Mouse (Mus musculus) bone marrow macrophage, adult 2 months (primary cell): ENCODE results near the gene Atad3a. TPM values are rescaled to one million over a fixed set of nuclear protein-coding genes. Genes with fewer than 3 reads are reported as not detected.
"Not testable (repeated sequence)": the region's sequence is repeated elsewhere in the genome, so short reads cannot be mapped to it uniquely, and the experiment has no call there.

Experiments
- H3K27ac ChIP-seq: 2 replicates; pipeline ENCODE4 v1.5.1; 2012; ENCODE audit warnings: low read depth, low read length; ENCODE audit not compliant: insufficient read depth
- H3K4me1 ChIP-seq: 2 replicates; pipeline ENCODE4 v1.6.1; 2012; ENCODE audit warnings: low read length; ENCODE audit not compliant: control insufficient read depth, insufficient read depth
- H3K4me3 ChIP-seq: 2 replicates; pipeline ENCODE4 v1.5.1; 2012; ENCODE audit warnings: mild to moderate bottlenecking, low read length, moderate library complexity; ENCODE audit not compliant: insufficient read depth
- CTCF ChIP-seq: IDR thresholded peaks from 2 replicates; pipeline ENCODE4 v1.5.1; 2012; ENCODE audit warnings: low read depth, mild to moderate bottlenecking, low read length, moderate library complexity
- POLR2A ChIP-seq: IDR thresholded peaks from 2 replicates; pipeline ENCODE4 v1.6.1; 2012; ENCODE audit warnings: mild to moderate bottlenecking, low read depth, low read length, borderline replicate concordance
- polyA plus RNA-seq: library from polyadenylated mRNA; stranded (reverse); fragments of >200 nt; gene quantifications from 2 replicates; pipeline ENCODE4 v1.2.4, GENCODE M21; 2012; ENCODE audit not compliant: missing spikeins, insufficient read depth, insufficient read length

The Atad3a gene
- polyA plus RNA-seq, 1 experiment, result 19.1 TPM

DNA sequence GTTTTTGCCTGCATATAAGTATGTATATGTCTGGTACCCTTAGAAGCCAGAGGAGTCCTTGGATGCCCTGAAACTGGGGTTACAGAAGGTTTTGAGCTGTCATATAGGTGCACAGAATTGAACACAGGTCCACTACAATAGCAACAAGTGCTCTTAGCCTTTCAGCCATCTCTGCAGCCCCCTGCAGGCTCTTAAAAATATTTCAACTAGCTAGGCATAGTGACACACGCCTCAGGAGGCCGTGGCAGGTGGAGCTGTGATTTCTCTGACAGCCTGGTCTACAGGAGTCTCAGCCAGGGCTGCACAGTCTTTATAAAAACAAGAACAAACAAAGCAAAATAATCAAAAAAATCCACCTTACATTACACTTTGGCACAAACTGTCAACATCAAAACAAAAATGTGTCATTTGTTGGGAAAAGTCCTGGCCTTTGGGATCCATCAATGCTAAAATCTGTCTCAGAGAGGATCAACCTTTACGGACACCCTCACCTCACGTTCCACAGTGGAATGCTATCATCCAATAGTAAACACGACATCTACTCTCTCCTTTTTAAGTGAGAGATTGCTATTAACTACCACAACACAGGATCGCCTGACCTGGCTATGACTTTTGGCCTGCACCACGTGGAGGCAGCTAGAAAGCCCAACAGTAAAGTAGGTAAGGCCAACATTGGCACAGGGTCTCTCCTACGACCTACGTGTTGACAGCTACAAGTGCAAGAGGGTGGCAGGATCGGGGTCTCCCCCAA lies 856 bp downstream of the Atad3a start:
- peak overlapping the region; percentile 38 for H3K27ac ChIP-seq
- peaks cover 15% of the 10 kb centered on the region for H3K4me1 ChIP-seq
- TF ChIP-seq CTCF (no peak), POLR2A (no peak)
- H3K4me3 ChIP-seq, result peak overlapping the region; percentile 78

DNA sequence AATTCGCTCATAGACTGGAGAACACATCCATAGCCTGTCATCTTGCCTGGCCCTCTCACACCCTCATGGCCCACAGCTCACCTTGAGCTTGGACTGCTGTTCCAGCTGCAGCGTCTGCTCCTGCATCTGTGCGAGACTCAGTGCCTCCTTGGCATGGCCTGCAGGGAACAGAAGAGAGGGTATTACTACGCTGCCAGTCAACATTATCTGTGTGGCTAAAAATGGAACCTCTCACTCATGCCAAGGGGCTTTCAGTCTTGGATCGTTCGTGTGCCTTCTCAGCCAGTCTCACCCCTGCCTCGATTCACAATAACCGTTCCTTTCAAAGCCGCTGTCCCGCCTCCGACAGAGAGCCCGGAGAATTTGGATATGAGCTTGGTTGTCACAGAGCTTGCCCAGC lies 3.9 kb downstream of the Atad3a start:
- Histone ChIP-seq H3K27ac (no peak overlapping the region), H3K4me1 (peaks cover 10% of the 10 kb centered on the region), H3K4me3 (no peak overlapping the region)
- no peak for TF ChIP-seq CTCF
- TF ChIP-seq POLR2A, result no peak

DNA sequence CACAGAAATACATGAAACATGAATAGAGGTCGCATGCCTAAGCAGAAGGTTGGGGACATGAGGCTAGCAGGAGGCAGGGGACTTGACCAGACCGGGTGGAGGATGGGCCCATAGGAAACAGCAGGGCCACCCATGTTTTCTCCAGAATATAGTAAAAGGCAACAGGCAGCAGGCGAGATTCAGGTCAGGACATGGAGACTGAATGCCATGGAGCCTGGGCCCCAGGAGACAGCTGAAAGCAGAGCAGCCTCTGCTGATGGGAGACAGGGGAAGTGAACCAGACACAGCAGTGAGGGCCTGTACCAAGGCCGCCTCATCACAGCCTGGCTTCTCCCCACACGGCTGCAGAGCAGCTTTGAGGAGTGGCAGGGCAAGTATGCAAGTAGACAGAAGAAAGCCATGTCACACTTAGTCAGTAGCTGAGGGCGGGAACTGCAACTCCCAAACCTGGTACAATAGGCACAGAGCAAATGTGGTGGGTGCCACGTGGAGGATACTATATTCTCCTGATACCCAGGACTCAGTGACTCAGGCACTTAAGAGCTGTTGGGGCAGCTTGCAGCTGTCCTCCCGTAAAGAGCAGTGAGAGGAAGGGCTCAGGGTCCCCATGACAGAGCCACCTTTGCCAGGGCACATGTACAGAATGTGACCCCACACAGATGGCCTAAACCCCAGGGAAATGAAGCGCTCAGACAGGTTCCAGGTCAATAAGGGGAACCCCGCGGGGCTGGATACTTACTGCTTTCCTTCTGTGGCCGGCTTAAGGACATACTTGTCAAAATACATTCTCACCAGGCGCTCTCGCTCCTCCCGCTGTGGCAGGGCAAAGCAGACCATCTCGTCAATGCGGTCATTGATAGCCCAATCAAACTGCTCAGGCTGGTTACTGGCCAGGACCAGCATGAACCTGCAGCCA lies 14.1 kb downstream of the Atad3a start:
- TF ChIP-seq CTCF (no peak), POLR2A (no peak)
- H3K27ac ChIP-seq, result no peak overlapping the region
- no peaks in the 10 kb centered on the region for H3K4me1 ChIP-seq
- H3K4me3 ChIP-seq, result no peak overlapping the region

DNA sequence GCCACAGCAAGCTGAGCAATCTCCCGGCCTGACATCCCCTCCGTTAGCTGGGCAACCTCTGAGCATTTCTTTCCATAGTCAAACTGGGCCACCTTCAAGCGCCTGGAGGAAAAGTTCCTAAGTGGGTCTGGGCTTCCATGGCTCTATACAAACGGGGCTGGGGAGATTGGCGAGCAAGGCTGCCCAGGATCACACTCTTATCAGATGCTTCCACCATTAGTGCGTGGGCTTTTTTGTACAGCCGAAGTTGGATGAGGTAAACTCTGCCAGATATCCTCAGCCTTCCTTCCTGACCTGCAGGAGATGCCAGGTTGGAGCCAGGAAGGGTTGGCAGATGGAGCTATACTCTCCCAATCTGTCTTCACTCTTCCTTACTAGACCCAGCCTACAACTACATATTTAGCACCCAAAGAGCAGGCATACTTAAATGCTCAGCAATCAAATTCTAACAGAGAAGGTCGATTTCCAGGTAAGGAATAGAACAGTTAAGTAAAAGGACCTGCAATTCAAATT lies 14.8 kb downstream of the Atad3a start:
- H3K4me3 ChIP-seq, result no peak overlapping the region
- H3K27ac ChIP-seq, result no peak overlapping the region
- TF ChIP-seq CTCF (no peak), POLR2A (no peak)
- no peaks in the 10 kb centered on the region for H3K4me1 ChIP-seq

DNA sequence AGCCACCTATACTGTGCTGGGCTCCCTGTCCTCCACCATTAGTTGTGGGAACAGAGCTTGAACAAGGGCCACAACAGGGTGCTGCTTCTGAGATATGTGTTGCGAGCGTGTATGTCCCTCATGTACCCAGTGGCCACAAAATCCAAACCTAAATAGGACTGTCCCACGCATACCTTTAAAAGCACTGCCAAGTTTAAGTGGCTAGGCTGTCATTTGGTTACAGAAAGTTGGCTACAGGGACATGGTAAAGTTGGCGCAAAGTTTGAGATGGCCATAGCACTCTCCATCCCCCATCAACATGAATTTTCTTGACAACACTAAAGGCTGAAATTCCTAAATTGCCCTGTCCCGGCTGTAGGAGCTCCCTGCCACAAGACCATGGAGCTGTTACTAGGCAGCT lies 15.8 kb downstream of the Atad3a start:
- no peaks in the 10 kb centered on the region for H3K4me1 ChIP-seq
- TF ChIP-seq POLR2A, result no peak
- TF ChIP-seq CTCF, result no peak
- no peak overlapping the region for H3K27ac ChIP-seq
- H3K4me3 ChIP-seq, result no peak overlapping the region

DNA sequence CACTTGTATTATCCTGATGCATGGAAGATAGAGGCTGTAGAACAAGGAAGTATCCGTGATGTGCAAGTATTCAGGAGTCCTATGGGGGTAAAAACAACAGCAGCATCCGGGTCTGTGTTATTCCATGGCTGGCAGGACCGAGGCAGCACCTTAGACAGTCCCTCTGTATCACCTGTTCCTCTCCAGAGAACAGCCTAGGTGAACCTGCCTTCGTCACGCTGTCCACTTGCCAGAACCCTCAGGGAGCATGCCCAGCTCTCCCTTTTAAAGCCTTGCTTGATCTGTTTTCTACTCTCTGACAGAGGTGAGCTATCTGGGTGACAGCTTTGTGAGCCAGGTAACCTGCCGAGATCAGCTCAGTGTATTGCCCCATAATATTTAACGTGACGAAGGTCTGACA lies 16.4 kb downstream of the Atad3a start:
- Histone ChIP-seq H3K4me3 (no peak overlapping the region), H3K4me1 (no peaks in the 10 kb centered on the region), H3K27ac (no peak overlapping the region)
- no peak for TF ChIP-seq POLR2A
- TF ChIP-seq CTCF, result no peak

DNA sequence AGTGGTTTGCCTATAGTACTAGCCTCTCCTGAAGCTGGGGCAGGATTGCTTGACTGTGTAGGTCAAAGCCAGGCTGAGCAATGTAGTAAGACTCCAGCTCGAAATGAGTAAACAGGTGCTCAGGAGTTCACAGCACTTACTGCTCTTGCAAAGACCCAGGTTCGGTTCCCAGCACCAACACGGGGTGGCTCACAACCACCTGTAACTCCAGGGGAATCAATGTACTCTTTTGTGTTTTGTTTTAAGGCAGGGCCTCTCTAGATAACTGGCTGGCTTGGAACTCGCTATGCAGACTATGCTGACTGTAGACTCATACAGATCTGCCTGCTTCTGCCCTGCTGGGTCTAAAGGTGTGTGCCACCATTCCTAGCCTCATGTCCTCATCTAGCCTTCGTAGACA lies 18.2 kb downstream of the Atad3a start:
- H3K4me1 ChIP-seq, result no peaks in the 10 kb centered on the region
- no peak overlapping the region for H3K27ac ChIP-seq
- no peak for TF ChIP-seq POLR2A
- no peak for TF ChIP-seq CTCF
- H3K4me3 ChIP-seq, result no peak overlapping the region

DNA sequence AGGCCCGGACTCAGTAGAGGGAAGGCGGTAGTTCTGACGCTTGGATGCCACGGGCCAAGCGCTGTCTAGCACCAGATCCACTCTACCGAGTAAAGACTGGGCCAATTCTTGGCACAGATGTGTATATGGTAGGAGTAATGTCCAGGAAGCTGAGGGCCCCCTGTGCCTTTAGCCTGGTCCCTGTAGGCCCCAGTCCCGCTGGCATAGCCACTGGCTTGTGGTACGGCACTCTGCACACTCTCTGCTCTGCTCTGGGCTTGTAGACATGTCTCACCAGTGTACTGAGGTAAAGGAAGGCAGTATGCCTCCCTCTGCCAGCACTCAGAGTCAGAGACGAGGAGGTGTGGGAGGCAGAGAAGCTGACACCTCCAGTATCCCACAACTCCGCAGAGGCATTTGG lies 20.2 kb downstream of the Atad3a start:
- H3K27ac ChIP-seq, H3K4me1 ChIP-seq, H3K4me3 ChIP-seq: not testable (repeated sequence)

DNA sequence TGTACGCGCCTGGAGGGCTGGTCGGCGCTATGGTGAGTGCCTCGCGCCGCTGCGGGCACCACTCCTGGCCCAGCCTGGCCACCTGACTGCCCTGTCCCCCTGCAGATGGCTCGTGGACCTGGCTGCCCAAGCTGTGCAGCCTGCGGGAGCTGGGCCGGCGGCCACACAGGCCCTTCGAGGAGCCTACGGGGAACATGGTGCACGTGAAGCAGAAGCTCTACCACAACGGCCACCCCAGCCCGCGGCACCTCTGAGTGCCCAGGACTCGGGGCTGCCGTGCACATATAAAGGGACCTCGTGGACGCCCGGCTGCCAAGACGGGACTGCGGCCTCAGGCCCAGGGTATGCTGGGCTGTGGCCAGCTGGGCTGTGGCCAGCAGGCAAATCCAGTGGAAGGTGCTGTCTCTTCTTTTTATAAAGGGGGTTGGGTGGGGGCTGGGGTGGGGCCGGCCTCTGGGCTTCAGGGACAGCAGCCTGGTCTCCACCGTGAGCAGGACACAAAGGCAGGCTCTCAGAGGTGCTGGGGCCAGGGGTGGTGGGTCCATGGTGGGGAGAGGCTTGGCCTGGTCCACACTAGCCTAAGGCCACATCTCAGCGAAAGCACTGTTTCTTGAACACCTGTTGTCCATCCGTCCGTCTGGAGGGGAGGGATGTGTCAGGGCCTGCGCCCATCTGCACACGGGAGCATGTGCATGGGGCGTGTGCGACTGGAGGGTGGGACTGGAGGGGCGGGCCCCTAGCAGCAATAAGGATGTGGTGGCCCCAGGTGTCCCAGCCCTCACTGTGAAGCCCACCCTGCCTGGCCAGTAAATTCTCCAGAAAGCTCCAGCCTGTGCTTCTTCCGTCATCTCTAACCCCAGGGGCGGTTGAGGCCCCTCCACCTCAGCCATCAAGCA lies 20.9 kb downstream of the Atad3a start:
- no peak overlapping the region for H3K4me3 ChIP-seq
- peaks cover 6% of the 10 kb centered on the region for H3K4me1 ChIP-seq
- no peak overlapping the region for H3K27ac ChIP-seq
- no peak for TF ChIP-seq CTCF

DNA sequence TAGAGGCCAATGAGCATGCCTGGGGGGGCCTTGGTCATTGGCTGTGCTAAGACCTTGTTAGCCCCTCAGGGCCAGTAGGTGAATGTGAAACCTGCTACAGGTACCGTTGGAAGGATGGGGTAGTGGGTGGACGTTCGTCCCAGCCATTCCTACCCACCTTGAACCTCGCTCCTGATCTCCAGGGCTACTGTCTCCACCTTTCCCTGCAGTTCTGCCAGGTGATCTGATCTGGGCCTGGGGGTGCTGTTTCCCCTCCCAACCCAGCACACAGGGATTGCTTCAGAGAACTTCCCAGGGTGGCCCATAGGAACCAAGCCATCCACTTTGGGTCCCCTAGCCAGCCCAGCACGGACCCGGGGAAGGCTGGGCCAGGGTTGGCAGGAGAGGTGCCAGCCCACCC lies 21.7 kb downstream of the Atad3a start:
- Histone ChIP-seq H3K27ac (no peak overlapping the region), H3K4me1 (peaks cover 6% of the 10 kb centered on the region), H3K4me3 (no peak overlapping the region)
- TF ChIP-seq CTCF, result no peak
- no peak for TF ChIP-seq POLR2A
